Mouse (Mus musculus) G1E (cell line): ENCODE data around the gene Lhb.
A peak's percentile ranks its signal among the peaks of the same experiment; 100 is the strongest.

Source experiments
- CTCF ChIP-seq: IDR thresholded peaks from 2 replicates; pipeline ENCODE4 v1.5.1; 2012; ENCODE audit warnings: low read depth, low read length, inconsistent platforms, mixed read lengths
- GATA1 ChIP-seq: IDR thresholded peaks from 2 replicates; pipeline ENCODE4 v1.6.1; 2012; ENCODE audit warnings: borderline replicate concordance, low read length, inconsistent platforms, mixed read lengths
- GATA2 ChIP-seq: IDR thresholded peaks from 2 replicates; pipeline ENCODE4 v1.6.1; 2012; ENCODE audit warnings: low read depth, low read length, inconsistent platforms, borderline replicate concordance
- POLR2AphosphoS5 ChIP-seq: IDR thresholded peaks from 2 replicates; pipeline ENCODE4 v1.6.1; 2012; ENCODE audit warnings: low read depth, low read length, inconsistent platforms; ENCODE audit not compliant: insufficient replicate concordance
- TAL1 ChIP-seq: conservative IDR thresholded peaks from 2 replicates; pipeline ENCODE4 v1.6.1; 2012; ENCODE audit warnings: low read depth, low read length, inconsistent platforms, mixed read lengths

DNA sequence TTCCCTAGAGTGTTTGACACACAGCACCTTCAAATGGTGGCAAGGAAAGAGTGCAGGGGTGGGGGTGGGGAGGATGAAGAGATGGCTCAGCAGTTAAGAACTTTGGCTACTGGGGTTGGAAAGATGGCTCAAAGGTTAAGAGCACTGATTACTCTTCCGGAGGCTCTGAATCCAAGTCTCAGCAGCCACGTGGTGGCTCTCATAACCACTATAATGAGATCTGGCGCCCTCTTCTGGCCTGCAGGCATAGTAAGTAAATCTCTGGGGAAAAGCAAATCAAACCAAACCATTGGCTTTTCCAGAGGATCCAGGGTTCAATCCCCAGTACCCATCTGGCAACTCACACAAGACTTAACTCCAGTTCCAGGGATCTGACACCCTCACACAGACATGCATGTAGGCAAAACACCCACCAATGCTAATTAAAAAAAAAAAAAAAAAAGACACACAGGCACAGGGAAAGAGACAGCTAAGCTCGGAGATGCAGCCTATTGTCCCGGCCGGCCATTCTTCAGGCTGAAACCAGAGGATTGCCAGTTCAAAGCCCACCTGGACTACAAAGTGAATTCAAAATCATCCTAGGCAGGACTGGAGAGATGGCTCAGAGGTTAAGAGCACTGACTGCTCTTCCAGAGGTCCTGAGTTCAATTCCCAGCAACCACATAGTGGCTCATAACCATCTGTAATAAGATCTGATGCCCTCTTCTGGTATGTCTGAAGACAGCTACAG is 16.9 kb upstream of the Lhb start:
- TF ChIP-seq CTCF (peak; percentile 46; the same call in 1 of the 2 replicates), GATA1 (no peak), POLR2AphosphoS5 (no peak), TAL1 (no peak), GATA2 (no peak)
